Mouse (Mus musculus) thymus, postnatal 10 days (tissue): ENCODE data around the gene Anks1b.

Source experiments
- DNase-seq, 2 experiments: peaks; one replicate each; pipeline ENCODE4 v3.0.0; 2021; ENCODE audit warnings: low spot score in 2 of 2

Anks1b gene

DNA sequence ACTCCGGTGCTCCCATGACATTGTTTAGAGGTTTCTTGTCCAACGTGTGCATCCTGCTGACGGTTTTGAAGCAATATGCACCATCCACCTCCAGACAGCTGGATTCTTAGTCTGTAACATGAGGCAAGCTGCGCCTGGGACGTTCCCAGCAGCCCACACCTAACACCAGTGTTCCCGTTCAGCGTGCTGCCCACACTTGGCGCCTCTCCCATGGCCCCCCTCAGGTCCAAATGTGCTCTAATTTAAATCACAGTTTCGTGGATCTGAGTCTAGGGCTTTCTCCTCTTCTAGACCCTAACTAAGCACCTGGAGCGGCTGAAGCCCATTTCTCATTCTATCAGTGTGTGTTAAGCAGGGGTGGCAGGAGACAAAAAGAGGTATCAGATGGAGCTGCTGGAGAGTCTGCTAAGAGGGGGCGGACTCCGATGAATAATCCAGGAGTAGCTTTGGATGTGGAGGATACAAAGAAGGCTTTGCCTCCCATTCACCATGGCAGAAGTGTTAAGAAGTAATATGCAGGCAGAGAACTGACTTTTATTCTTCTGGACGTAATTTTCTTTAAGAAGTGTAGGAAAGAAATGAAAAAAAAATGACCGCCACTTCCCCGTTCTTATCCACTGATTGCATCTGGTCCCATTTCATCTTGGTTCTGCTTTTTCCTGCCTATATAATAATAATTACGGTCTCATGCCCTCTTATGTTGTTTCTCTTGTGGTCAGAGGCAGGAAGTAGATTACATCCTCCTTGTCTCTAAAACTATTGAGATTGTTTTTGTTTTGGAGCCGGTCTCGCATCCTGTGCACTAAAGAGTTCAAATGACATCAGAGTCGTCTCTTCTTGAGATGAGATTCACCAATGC, 986.6 kb downstream of the Anks1b start:
- DNase-seq, result no peak

- DNase-seq, result no peak
Observed at GRCm38 (mm10) chr10:90863881-90864598, 990.7 kb downstream of the Anks1b start.

DNA sequence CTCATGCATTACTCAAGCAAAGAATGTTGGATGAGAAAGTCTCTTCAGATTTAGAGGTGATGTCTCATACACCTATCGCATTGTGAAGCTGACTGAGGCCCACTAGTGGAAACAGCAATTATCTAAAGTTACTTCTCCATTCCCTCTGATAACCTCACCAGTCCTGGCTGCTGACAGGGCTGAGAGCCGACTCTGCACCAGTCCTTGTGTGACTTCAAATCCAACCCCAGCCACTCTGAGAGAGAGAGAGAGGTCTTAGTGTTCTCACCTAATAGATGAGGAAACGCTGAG, 991.2 kb downstream of the Anks1b start:
- DNase-seq, result no peak

GRCm38 (mm10) chr10:90873204-90873603, 999.9 kb downstream of the Anks1b start:
- DNase-seq, result no peak

DNA sequence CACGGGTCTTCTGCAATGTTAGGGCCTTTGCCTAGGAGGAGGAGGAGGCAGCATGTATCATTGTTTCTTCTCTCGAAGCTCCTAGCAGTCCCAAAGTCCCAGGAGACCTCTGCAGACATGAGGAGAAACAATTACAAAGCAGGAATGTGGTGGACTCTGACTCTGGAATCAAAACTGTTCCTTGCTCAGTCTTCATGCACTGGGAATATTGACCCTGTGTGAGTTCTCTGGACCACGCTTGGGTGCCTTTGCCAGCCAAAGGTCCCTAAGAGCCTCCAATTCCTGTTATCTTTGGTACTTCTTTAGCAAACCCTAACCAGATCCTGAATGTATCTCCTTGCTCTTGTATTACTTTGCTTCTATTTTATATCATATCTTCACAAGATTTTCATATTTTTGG, 1000.9 kb downstream of the Anks1b start:
- no peak for DNase-seq

DNA sequence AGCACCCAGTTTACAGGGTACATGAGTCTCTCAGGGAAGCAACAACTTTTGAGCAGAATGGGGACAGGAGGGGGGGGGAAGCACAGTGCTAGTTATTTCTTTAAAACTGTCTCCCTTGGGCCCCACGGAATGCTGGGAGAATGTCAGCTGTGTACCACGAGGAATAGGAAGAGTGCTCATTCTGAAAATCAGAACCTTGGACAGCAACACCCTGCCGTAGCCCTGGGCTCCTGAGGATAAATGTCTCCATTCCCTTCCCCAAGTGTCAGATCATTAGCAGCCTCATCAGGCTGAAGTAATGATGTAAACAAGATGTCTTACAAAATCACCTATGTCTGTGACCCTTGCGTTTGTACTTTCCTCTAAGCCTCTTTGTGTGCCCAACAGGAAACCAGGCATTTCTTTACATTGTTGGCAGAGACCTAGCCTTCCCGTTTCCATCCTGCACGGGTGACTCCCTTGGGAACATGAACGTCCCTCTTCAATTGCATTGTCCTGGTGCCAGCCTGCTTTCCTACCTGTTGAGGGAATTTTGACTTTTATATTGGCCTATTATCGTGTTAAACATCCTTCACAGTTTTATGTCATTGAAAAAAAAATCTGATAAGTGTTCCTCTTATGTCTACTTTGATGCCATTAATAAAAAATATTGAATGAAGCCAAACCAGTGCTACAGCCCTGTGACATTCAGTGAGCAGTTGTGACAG, 1007.7 kb downstream of the Anks1b start:
- no peak for DNase-seq

- no peak for DNase-seq
Observed at GRCm38 (mm10) chr10:90889566-90889965, 1016.3 kb downstream of the Anks1b start.

DNA sequence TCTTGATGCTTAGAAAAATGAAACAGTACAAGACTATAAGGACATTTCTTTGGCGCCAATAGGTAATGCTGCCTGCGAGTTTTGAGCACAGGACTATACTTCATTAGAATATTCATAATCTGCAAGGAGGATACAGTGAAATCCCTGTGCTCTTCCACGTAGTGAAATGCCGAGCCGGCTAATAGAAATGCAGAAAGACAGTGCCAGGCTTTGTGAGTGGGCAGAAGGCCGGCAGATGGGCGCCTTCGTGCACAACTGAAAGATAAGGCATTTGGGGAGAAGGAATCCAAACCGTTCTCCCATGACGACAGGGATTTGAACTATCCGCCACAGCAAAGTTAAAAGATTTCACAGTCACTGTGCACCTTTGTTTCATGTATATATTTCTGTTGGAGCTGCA, 1019.4 kb downstream of the Anks1b start:
- no peak for DNase-seq

DNA sequence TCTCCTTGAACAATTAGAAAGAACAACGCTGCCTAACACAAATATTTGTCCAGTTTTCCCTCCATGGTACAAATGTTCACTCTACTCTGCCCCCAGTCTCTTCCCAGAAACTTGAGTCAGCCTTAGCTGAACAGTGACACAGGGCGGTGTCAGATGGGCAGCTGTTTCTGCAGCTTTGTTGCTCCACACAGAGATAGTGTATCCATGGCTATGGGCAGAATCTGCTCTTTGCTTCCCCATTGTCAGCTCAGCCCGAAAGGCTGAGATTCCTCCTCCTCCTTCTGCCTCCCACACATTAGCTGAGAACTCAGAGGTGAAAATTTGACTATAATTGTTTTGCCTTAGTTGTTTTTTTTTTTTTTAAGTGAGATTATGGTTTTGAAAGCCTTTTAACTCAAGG, 1024.6 kb downstream of the Anks1b start:
- DNase-seq, result no peak

DNA sequence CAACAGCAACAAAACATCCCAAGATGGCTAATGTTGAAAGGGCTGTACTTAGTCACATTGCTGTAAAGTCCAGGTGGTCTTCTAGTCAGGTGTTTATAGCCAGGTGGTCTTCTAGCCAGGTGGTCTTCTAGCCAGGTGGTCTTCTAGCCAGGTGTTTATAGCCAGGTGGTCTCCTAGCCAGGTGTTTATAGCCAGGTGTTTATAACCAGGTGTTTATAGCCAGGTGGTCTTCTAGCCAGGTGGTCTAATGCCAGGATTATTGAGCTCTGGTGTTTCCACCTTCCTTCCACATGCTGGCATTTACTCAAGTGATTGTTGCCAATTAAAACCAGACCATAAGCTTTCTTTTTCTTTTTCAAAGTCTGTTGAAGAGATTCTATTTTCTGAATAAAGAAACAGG, 1030.9 kb downstream of the Anks1b start:
- DNase-seq, result no peak

DNA sequence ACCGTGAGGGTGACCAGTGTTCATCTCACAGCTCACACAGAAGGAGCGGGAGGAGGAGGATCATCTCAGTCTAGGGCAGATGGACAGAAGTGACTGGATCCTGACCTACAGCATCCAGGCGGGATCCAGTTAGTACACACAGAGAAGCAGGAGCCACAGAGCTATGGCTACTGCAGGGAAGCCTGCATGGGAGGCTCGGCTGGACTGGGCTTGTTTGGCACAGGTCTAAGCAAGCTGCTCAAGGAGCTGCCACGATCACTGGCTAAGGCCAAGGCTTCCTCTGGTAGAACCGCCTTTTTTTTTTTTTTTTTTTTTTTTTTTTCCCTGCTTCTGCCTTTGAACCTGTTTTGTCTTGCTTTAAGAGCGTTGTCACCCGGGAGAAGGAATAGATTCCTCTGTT, 1034.1 kb downstream of the Anks1b start:
- DNase-seq, result no peak

DNA sequence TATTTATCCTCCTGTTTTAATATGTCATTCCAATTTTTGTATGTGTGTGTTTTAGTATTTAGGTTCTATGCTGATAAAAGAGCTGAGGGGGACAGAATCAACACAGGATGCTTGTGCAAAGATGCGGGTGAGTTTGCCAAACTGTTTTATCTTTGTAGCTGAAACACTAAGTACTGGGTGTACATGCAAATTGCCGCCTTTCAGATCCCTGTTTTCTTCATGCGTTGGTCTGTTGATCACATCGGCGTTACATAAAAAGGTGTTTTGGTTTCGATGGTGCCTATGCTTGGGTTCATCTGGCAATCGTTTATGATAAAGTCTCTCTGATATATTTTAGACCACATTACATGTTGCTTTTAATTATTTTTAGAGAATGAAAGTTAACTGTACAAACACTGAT, 1050.2 kb downstream of the Anks1b start:
- DNase-seq, result no peak

DNA sequence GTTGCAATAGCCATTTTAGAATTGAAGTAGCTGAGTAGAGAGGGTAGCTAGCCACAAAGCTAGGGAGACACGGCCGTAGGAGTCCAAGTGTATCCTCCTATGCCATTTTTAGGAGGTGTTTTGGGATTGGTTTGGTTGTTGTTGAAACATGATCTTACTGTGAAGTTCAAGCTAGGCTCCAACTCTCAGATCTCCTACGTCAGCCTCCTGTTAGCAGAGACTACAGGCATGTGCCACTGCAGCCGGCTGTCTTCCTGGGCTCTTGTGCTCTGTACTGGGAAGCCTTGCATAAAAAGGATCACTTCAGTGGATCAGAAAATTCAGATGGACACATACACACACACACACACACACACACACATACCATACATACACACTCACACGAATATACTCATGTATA, 1059.8 kb downstream of the Anks1b start:
- no peak for DNase-seq

DNA sequence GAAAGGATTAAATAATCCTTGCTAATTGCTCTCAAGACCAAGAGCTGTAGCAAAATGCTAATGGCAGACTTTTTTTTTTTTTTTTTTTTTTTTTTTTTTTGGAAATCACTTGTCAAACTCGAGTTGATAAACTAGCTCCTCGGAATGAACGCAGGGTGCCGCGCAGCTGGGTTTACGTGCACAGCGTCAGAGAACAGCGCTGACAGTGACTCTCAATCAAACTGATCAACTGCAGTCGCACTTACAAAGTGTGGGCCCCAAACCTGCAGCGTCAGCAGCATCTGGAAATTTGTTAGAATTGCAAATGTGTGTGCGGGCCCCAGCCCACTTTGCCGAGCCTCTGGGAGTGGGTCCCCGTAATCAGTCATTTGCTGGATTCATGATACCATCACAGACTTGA, 1061.4 kb downstream of the Anks1b start:
- no peak for DNase-seq

GRCm38 (mm10) chr10:90937721-90938460, 1064.6 kb downstream of the Anks1b start:
- DNase-seq, result no peak

DNA sequence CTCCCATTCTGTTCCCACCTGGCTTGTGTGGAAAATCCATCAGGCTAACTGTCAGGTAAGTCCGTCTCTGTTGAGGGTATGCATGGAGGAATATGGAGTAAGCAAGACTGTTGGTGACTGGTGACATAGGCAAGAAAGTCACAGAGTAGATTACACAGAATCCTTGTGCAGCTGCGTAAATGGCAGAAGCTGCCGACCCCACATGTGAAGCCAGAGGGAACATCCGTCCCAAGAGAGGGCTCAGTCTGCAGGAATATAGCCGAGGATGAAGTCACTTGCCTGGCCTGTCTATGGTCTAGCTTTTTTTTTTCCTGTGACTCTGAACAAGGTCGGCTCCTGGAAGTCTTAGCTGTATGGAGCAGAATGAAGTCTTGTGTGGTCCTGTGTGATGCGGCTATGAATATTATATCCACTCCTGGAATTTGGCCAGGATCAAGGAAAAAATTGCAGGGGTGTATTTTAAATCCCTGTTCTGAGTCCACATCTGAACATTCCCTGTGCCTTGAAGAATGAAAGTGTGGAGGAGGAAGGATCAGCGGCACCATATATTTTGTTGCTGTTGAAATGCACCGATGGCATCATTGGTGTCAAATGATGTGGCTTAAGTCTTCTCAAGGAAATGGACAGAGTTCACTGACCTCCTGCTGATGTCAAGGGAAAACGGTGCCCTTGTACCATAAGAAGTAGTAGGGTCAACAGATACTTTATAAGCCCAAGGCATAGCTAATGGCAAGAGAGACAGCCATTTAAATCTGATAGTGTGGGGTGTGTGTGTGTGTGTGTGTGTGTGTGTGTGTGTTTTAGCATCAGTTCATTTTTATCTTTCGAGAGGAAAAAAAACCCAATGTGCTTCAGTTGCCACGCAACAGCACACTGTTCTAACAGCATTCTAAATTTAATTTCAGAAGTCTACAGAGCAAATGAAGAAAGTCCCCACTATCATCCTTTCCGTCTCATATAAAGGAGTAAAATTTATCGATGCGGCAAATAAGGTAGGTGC, 1067.5 kb downstream of the Anks1b start:
- no peak for DNase-seq

DNA sequence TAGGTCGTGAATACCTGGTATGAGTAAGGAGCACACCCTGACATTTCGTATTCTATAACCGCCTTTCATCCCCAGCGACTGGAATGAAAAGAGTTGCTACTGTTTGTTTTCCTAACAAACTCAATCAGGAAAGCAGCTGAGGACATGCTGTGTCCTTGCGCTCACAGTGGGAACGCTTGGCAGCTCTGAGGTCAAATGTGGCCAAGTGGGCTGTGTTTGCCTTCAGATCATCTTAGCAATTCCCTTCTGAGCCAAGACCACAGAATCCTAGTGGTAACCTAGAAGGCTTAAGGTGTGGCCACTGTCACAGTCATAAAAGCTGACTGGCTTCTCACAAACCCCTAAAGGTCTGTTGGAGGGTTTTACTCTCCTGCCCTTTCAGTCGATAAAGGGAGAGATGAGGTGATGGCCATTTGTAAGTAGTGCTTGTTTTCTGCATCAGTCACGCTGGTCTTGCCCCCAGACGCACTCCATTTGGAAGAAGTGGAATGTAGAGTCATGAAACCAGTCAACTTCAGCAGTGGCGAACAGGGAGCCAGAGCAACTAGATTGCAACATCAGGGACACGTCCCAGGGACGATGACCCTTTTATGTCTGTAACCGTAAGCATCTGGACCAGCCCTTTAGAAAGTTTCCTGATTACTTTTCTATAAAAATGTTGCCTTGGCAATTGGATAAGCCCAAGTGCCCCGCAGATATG, 1068.8 kb downstream of the Anks1b start:
- DNase-seq, result no peak

DNA sequence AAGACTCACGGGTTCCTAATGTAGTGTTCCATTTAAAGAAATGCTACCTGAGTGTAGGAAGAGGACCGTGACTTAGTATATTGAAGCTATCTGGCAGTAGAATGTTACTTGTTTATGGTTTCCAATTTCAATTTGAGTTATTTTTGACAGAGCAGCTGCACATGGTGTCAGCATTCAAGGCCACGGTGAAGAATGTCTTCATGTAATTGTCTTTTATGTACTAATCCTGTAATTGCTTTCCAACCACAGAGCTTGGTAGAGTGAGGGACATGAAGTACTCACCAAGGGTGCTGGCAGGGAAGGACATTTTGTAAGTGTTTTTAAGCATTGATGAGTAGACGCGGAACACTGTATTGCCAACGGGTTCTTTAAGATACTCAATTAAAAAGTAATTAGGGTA, 1073.7 kb downstream of the Anks1b start:
- DNase-seq, result no peak

DNA sequence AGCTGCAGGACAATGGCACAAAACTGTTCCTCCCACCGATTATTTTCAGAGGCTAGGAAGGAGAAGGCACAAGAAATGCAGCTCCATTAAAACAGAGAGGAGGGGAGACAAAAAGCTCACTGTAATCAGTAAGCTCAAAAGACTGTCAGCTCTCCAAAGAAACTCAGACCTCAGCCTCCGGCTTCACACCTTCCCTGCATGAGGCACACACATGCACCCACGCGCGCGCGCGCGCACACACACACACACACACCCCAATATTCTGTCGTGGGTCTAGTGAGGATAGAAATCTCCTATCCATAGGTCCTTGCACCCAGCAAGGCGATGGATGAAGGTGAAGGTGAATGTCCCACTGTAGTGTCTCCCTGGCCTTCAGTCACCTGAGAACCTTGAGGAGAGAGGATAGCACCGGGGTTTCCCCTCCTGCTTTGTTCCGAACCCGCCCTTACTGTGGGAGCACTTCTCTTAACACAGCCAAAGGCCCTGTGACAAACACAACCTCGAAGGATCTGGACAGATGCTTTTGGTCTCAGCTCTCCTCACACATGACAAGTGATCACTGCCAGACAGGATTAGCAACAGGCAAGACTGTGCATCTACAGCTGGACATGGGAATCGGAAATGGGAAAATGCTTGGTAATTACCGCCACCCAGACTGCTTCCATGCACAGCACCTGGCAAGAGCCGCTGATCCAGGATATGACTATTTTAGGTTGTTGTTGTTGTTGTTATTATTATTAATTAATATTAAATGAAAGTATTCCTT, 1074.5 kb downstream of the Anks1b start:
- DNase-seq, result no peak
